Mouse (Mus musculus) liver, postnatal 0 days (tissue): ENCODE results near the gene Rap1a. TPM values are rescaled to one million over a fixed set of nuclear protein-coding genes. Genes with fewer than 3 reads are reported as not detected.

Experiments used
- ATAC-seq: fragments of 200-750 bp; cut with Nextera tagmentation; 2 replicates; pipeline ENCODE4 v1.8.0; 2017; ENCODE audit warnings: mild to moderate bottlenecking, moderate library complexity
- DNase-seq: peaks from one replicate; pipeline ENCODE4 v3.0.0-alpha.2; 2016
- H3K27ac ChIP-seq: fragments of 300-500 bp; sonication (generic); 2 replicates; pipeline ENCODE4 v1.5.1; 2014; ENCODE audit warnings: antibody characterized with exemption, moderate library complexity, mild to moderate bottlenecking, low read depth
- H3K27me3 ChIP-seq: fragments of 300-500 bp; sonication (generic); 2 replicates; pipeline ENCODE4 v1.6.1; 2014; ENCODE audit warnings: low read length, control low read depth, mixed read lengths; ENCODE audit not compliant: insufficient read depth
- H3K36me3 ChIP-seq: fragments of 300-500 bp; sonication (generic); replicated peaks from 2 replicates; pipeline ENCODE4 v1.6.1; 2014; ENCODE audit warnings: mild to moderate bottlenecking, control low read depth, low read length, moderate library complexity, mixed read lengths; ENCODE audit not compliant: insufficient read depth
- H3K4me1 ChIP-seq: fragments of 300-500 bp; sonication (generic); 2 replicates; pipeline ENCODE4 v1.6.1; 2014; ENCODE audit warnings: antibody characterized with exemption, mild to moderate bottlenecking, control low read depth; ENCODE audit not compliant: insufficient read depth
- H3K4me2 ChIP-seq: fragments of 300-500 bp; sonication (generic); 2 replicates; pipeline ENCODE4 v1.6.1; 2014; ENCODE audit warnings: low read depth, mild to moderate bottlenecking, low read length, moderate library complexity, mixed read lengths
- H3K4me3 ChIP-seq: fragments of 300-500 bp; sonication (generic); 2 replicates; pipeline ENCODE4 v1.5.1; 2014; ENCODE audit warnings: low read depth, low read length
- H3K9ac ChIP-seq: fragments of 300-500 bp; sonication (generic); replicated peaks from 2 replicates; pipeline ENCODE4 v1.6.1; 2014; ENCODE audit warnings: mild to moderate bottlenecking, moderate library complexity
- H3K9me3 ChIP-seq: fragments of 300-500 bp; sonication (generic); 2 replicates; pipeline ENCODE4 v1.6.1; 2016; ENCODE audit warnings: mild to moderate bottlenecking, control low read depth, low read length, mixed read lengths
- CTCF ChIP-seq: sonication (generic); IDR thresholded peaks from 2 replicates; pipeline ENCODE4 v1.5.1; 2016; ENCODE audit warnings: antibody characterized with exemption, low read depth
- EP300 ChIP-seq: IDR thresholded peaks from 2 replicates; pipeline ENCODE4 v1.6.1; 2016; ENCODE audit warnings: antibody characterized with exemption, low read depth, mild to moderate bottlenecking
- WGBS: fragments of 180-500 bp; shearing (Covaris S2); extraction: QIAGEN DNeasy Blood & Tissue Kit; methylation state at CpG from one replicate; pipeline ENCODE4 v1.1.7; 2014; ENCODE audit not compliant: insufficient replicate concordance; 5-methylcytosine and 5-hydroxymethylcytosine counted together
- polyA plus RNA-seq: library from polyadenylated mRNA; unstranded; fragments of >200 nt; fragmentation: Nextera tagmentation; extraction: Ambion mirVana; gene quantifications from 2 replicates; pipeline ENCODE4 v1.2.1, GENCODE M21; 2015

Rap1a gene
- polyA plus RNA-seq, 1 experiment from 2014 or later = 93.3 TPM

DNA sequence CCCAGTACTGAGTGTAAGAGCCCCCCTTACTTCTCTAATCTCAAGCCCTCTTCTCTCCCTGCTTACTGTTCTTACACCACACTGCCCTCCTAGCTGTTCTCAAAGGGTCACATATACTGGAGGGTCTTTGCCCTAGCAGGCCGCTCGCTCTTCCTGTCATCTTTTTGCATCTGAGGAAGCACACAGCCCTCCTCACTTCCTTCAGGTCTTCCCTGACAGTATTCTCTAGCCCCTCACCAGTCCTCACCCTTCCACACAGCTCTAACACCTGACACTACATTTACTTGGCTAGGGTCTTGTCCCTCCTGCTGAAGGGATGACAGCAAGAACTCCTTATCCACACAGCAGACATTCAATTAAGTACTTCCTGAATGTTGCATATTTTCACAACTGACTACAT is 2.4 kb downstream of the Rap1a start:
- H3K4me2 ChIP-seq = peak overlapping the region; percentile 76
- DNase-seq = no peak
- peaks cover 51% of the 10 kb centered on the region for H3K4me1 ChIP-seq
- H3K9ac ChIP-seq = peak overlapping the region; percentile 57
- peak overlapping the region; percentile 73 for H3K4me3 ChIP-seq
- H3K9me3 ChIP-seq = no peaks in the 10 kb centered on the region
- no peaks in the 10 kb centered on the region for H3K27me3 ChIP-seq
- H3K36me3 ChIP-seq = no peaks in the 10 kb centered on the region
- no peak for ATAC-seq
- H3K27ac ChIP-seq = peak overlapping the region; percentile 40; the same call in 1 of the 2 replicates
- WGBS = 64% methylated on average over 2 of the region's 2 CpGs
- TF ChIP-seq EP300 (no peak), CTCF (no peak)

DNA sequence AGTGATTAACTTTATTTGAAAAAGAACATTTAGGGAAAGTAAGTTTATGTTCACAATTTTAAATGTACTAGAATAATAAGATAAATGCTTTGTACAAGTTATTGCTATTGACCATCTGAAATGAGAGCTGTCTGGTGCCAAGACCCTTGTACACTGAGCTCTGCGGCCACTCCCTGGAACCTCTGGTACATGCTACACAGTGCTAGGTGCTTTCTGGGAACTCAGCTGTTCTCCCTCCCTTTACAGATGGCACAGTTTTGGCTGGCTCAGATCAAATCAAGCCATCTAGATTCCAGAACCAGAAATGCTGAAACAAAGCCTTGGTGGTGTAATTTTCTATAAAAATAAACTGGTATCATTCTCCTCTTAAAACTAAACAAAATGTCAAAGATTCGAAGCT is 3.7 kb downstream of the Rap1a start:
- ATAC-seq (no peak), DNase-seq (no peak)
- WGBS = 48% methylated on average over 2 of the region's 2 CpGs
- 0 out of 2 replicates have a peak overlapping the region, but pooled peaks have one; percentile 41 for H3K9ac ChIP-seq
- H3K4me3 ChIP-seq = no peak overlapping the region
- H3K27me3 ChIP-seq = no peaks in the 10 kb centered on the region
- no peaks in the 10 kb centered on the region for H3K9me3 ChIP-seq
- no peaks in the 10 kb centered on the region; the same call in 1 of the 2 replicates for H3K36me3 ChIP-seq
- peak overlapping the region; percentile 76 for H3K4me2 ChIP-seq
- H3K27ac ChIP-seq = 0 out of 2 replicates have a peak overlapping the region, but pooled peaks have one; percentile 29
- TF ChIP-seq CTCF = no peak
- TF ChIP-seq EP300 = no peak
- H3K4me1 ChIP-seq = peaks cover 38% of the 10 kb centered on the region

DNA sequence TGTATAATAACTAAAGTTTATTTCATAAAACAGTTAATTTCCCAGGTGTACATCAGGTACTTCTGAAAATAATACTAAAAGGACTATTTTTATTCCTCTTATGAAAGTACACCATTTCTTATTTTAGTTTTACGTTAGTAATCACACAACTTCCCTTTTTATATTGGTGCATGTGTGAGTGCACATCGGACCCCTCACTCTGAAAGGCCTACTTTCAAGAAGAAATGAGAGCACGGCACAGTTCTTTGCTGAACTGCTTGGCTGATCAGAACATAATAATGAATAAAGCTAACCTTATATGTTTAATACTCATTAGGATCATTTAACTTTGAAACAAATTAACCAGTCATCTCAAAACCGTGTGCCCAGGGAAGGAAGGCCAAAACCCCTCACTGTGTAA is 4.4 kb downstream of the Rap1a start:
- no peak overlapping the region for H3K27ac ChIP-seq
- DNase-seq = no peak
- WGBS = 38% methylated on average over 4 of the region's 4 CpGs
- TF ChIP-seq EP300 = no peak
- H3K9me3 ChIP-seq = no peaks in the 10 kb centered on the region
- H3K36me3 ChIP-seq = no peaks in the 10 kb centered on the region; the same call in 1 of the 2 replicates
- peak overlapping the region; percentile 44 for H3K4me2 ChIP-seq
- H3K9ac ChIP-seq = no peak overlapping the region; the same call in 1 of the 2 replicates
- H3K27me3 ChIP-seq = no peaks in the 10 kb centered on the region
- no peak for ATAC-seq
- H3K4me3 ChIP-seq = no peak overlapping the region
- H3K4me1 ChIP-seq = peaks cover 32% of the 10 kb centered on the region

DNA sequence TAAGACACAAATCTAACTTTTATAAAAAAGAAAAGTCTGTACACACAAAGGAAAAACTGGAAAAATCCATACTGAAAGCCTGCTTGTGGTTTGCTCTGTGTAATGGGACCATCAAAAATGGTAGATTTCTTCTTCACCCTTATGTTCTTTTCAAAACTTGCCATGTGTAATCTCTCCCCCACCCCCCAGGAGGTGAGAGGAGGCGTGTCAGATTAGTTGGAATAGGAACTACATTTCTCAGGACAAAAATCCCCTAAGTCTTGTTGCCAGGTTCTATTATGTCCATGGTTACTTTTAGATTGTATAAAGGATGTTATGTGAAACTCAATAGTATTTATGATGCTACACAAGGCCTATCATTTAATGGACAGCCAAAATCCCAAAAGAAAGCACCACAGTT is 6.8 kb downstream of the Rap1a start:
- 66% methylated on average over 1 of the region's 1 CpGs for WGBS
- no peak for ATAC-seq
- TF ChIP-seq CTCF (no peak), EP300 (no peak)

DNA sequence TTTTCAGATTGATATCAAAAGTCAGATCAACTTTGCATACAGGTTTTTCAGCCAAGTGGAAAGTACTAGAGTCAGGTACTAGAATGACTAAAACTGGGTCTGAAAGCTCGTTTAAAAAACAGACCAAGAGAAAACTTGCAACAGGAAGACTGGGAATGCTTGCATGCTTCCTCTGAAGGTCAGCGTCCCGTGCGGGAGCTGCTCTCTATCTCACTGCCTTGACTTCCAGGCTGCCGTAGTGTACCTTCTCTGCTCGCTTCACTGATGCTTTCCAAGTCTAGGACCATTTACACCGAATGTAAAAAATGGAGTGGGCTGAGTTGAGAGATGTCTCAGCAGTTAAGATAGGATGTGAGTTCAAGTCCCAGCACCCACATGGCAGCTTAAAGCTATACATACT is 8.8 kb downstream of the Rap1a start:
- no peak overlapping the region for H3K9ac ChIP-seq
- no peaks in the 10 kb centered on the region for H3K9me3 ChIP-seq
- no peak for TF ChIP-seq EP300
- TF ChIP-seq CTCF = no peak
- DNase-seq (no peak), ATAC-seq (no peak)
- peaks cover 6% of the 10 kb centered on the region; the same call in 1 of the 2 replicates for H3K36me3 ChIP-seq
- no peak overlapping the region for H3K27ac ChIP-seq
- H3K27me3 ChIP-seq = no peaks in the 10 kb centered on the region
- 78% methylated on average over 7 of the region's 7 CpGs for WGBS
- H3K4me1 ChIP-seq = peaks cover 16% of the 10 kb centered on the region
- H3K4me2 ChIP-seq = no peak overlapping the region
- H3K4me3 ChIP-seq = no peak overlapping the region

More for the DNA sequence above, 6.8 kb downstream of the Rap1a start:
- no peak overlapping the region for H3K27ac ChIP-seq
- H3K4me3 ChIP-seq = no peak overlapping the region
- H3K36me3 ChIP-seq = peaks cover 6% of the 10 kb centered on the region; the same call in 1 of the 2 replicates
- no peak overlapping the region for H3K4me2 ChIP-seq
- H3K4me1 ChIP-seq = peaks cover 30% of the 10 kb centered on the region
- no peaks in the 10 kb centered on the region for H3K27me3 ChIP-seq
- no peaks in the 10 kb centered on the region for H3K9me3 ChIP-seq
- DNase-seq = no peak
- no peak overlapping the region for H3K9ac ChIP-seq

DNA sequence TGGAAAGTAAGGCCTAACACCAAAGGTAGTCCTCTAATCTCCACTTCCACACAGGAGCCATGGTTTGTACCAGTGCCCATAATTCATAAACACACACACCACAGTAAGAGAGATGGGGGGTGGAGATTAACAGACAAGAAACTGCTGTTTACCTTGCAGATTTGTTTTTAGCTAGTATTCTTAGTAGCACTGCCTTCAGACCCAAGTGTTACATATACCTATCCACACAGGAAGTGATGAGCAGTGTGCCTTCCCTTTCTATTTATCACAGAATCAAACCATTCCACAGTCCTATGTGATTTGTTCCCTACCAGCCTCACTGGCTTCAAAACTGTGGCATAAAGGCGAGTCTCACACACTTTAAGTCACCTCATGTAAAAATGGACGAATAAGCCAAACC is 10.0 kb downstream of the Rap1a start:
- no peak overlapping the region for H3K9ac ChIP-seq
- 84% methylated on average over 2 of the region's 2 CpGs for WGBS
- H3K9me3 ChIP-seq = no peaks in the 10 kb centered on the region
- H3K27me3 ChIP-seq = no peaks in the 10 kb centered on the region
- TF ChIP-seq EP300 = no peak
- TF ChIP-seq CTCF = no peak
- ATAC-seq (no peak), DNase-seq (no peak)
- 0 out of 2 replicates have a peak overlapping the region, but pooled peaks have one; percentile 46 for H3K27ac ChIP-seq
- no peak overlapping the region for H3K4me3 ChIP-seq
- H3K4me2 ChIP-seq = no peak overlapping the region
- H3K36me3 ChIP-seq = peaks cover 11% of the 10 kb centered on the region; the same call in 1 of the 2 replicates
- peaks cover 15% of the 10 kb centered on the region for H3K4me1 ChIP-seq

DNA sequence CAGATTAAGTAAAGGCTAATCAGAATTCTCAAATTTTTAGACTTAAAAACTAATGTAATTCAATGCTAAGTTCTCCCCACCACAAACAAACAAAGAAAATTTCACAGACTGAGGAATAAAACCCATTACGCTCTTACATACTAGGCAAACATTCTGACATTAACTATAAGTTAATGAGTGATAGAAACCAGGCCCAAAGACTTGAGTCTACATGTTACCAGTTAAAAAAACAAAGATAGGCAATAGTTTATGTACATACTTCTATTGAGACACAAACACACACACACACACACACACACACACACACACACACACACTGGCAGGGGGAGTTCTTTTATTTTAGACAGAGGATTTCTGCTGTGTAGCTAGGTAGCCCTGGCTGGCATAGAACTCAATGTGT is 10.8 kb downstream of the Rap1a start:
- no peaks in the 10 kb centered on the region for H3K27me3 ChIP-seq
- DNase-seq = peak; percentile 42
- H3K4me2 ChIP-seq = no peak overlapping the region
- no peak overlapping the region for H3K9ac ChIP-seq
- no peaks in the 10 kb centered on the region for H3K9me3 ChIP-seq
- peaks cover 10% of the 10 kb centered on the region for H3K4me1 ChIP-seq
- no peak overlapping the region for H3K4me3 ChIP-seq
- ATAC-seq = peak; percentile 81
- 0 out of 2 replicates have a peak overlapping the region, but pooled peaks have one; percentile 46 for H3K27ac ChIP-seq
- peaks cover 11% of the 10 kb centered on the region; the same call in 1 of the 2 replicates for H3K36me3 ChIP-seq
- 79% methylated on average over 1 of the region's 1 CpGs for WGBS
- TF ChIP-seq CTCF (no peak), EP300 (no peak)
